Mouse (Mus musculus): ENCODE results near the gene Cdc37l1. TPM values are rescaled to one million over a fixed set of nuclear protein-coding genes. Genes with fewer than 3 reads are reported as not detected.

Gene Cdc37l1
- polyA plus RNA-seq, 1 experiment from 2014 or later: 19.5 TPM

- Histone ChIP-seq H3K36me3 (ENCODE audit: control insufficient read depth, insufficient read depth, low read length) (no peaks in the 10 kb centered on the region), H3K4me1 (replicated peaks; ENCODE audit: control insufficient read depth, insufficient read depth) (no peaks in the 10 kb centered on the region), H3K4me3 (ENCODE audit: low read depth, low read length) (no peak overlapping the region), H3K9me3 (ENCODE audit: control insufficient read depth, low read length) (no peaks in the 10 kb centered on the region), H3K27me3 (ENCODE audit: control insufficient read depth, insufficient read depth, low read length) (no peaks in the 10 kb centered on the region), H3K27ac (replicated peaks) (no peak overlapping the region), H3K9ac (ENCODE audit: low read length) (no peak overlapping the region), H3K4me2 (replicated peaks; ENCODE audit: low read depth) (no peak overlapping the region)
- TF ChIP-seq EP300 (optimal IDR thresholded peaks at IDR 0.05): no peak
- TF ChIP-seq CTCF (IDR thresholded peaks at IDR 0.05; ENCODE audit: low read depth): no peak
- DNase-seq (ENCODE audit: low spot score) (peak; percentile 12), ATAC-seq (ENCODE audit: low FRiP score, low TSS enrichment) (no peak)
- 20% methylated on average over 6 of the region's 6 CpGs for WGBS
Observed at GRCm38 (mm10) chr19:29060299-29060698, 70.1 kb downstream of the Cdc37l1 start.

- H3K27me3 ChIP-seq (ENCODE audit: control insufficient read depth, insufficient read depth, low read length): no peaks in the 10 kb centered on the region
- DNase-seq (ENCODE audit: low spot score): no peak
- no peak overlapping the region for H3K4me2 ChIP-seq (replicated peaks; ENCODE audit: low read depth)
- no peaks in the 10 kb centered on the region for H3K36me3 ChIP-seq (ENCODE audit: control insufficient read depth, insufficient read depth, low read length)
- H3K4me3 ChIP-seq (ENCODE audit: low read depth, low read length): no peak overlapping the region
- no peaks in the 10 kb centered on the region for H3K4me1 ChIP-seq (replicated peaks; ENCODE audit: control insufficient read depth, insufficient read depth)
- WGBS: 88% methylated on average over 5 of the region's 5 CpGs
- no peaks in the 10 kb centered on the region for H3K9me3 ChIP-seq (ENCODE audit: control insufficient read depth, low read length)
- H3K9ac ChIP-seq (ENCODE audit: low read length): no peak overlapping the region
- H3K27ac ChIP-seq (replicated peaks): no peak overlapping the region
- TF ChIP-seq EP300 (optimal IDR thresholded peaks at IDR 0.05) (no peak), CTCF (IDR thresholded peaks at IDR 0.05; ENCODE audit: low read depth) (no peak)
- ATAC-seq (ENCODE audit: low FRiP score, low TSS enrichment): no peak
Observed at GRCm38 (mm10) chr19:29063009-29063408, 72.9 kb downstream of the Cdc37l1 start.

GRCm38 (mm10) chr19:29063577-29064363, 73.6 kb downstream of the Cdc37l1 start:
- TF ChIP-seq CTCF (IDR thresholded peaks at IDR 0.05; ENCODE audit: low read depth): peak; percentile 99
- no peak for TF ChIP-seq EP300 (optimal IDR thresholded peaks at IDR 0.05)
- peak overlapping the region; percentile 41 for H3K4me2 ChIP-seq (replicated peaks; ENCODE audit: low read depth)
- peak overlapping the region; percentile 54 for H3K27ac ChIP-seq (replicated peaks)
- ATAC-seq (ENCODE audit: low FRiP score, low TSS enrichment) (peak; percentile 72), DNase-seq (ENCODE audit: low spot score) (peak; percentile 98)
- 0 out of 2 replicates have a peak overlapping the region, but pooled peaks have one; percentile 31 for H3K9ac ChIP-seq (ENCODE audit: low read length)
- no peaks in the 10 kb centered on the region for H3K36me3 ChIP-seq (ENCODE audit: control insufficient read depth, insufficient read depth, low read length)
- no peaks in the 10 kb centered on the region for H3K9me3 ChIP-seq (ENCODE audit: control insufficient read depth, low read length)
- no peaks in the 10 kb centered on the region for H3K4me1 ChIP-seq (replicated peaks; ENCODE audit: control insufficient read depth, insufficient read depth)
- H3K27me3 ChIP-seq (ENCODE audit: control insufficient read depth, insufficient read depth, low read length): no peaks in the 10 kb centered on the region
- WGBS: 13% methylated on average over 18 of the region's 18 CpGs
- peak overlapping the region; percentile 15; the same call in 1 of the 2 replicates for H3K4me3 ChIP-seq (ENCODE audit: low read depth, low read length)

- peak; percentile 64 for DNase-seq (ENCODE audit: low spot score)
- Histone ChIP-seq H3K4me2 (replicated peaks; ENCODE audit: low read depth) (peak overlapping the region; percentile 41), H3K27ac (replicated peaks) (peak overlapping the region; percentile 54), H3K9ac (ENCODE audit: low read length) (no peak overlapping the region), H3K36me3 (ENCODE audit: control insufficient read depth, insufficient read depth, low read length) (no peaks in the 10 kb centered on the region), H3K27me3 (ENCODE audit: control insufficient read depth, insufficient read depth, low read length) (no peaks in the 10 kb centered on the region), H3K4me1 (replicated peaks; ENCODE audit: control insufficient read depth, insufficient read depth) (no peaks in the 10 kb centered on the region), H3K4me3 (ENCODE audit: low read depth, low read length) (0 out of 2 replicates have a peak overlapping the region, but pooled peaks have one; percentile 15), H3K9me3 (ENCODE audit: control insufficient read depth, low read length) (no peaks in the 10 kb centered on the region)
- peak; percentile 67 for ATAC-seq (ENCODE audit: low FRiP score, low TSS enrichment)
- 47% methylated on average over 9 of the region's 9 CpGs for WGBS
- no peak for TF ChIP-seq EP300 (optimal IDR thresholded peaks at IDR 0.05)
- TF ChIP-seq CTCF (IDR thresholded peaks at IDR 0.05; ENCODE audit: low read depth): peak; percentile 54
Observed at GRCm38 (mm10) chr19:29064451-29065102, 74.4 kb downstream of the Cdc37l1 start.

- Histone ChIP-seq H3K9me3 (ENCODE audit: control insufficient read depth, low read length) (no peaks in the 10 kb centered on the region), H3K36me3 (ENCODE audit: control insufficient read depth, insufficient read depth, low read length) (no peaks in the 10 kb centered on the region), H3K4me3 (ENCODE audit: low read depth, low read length) (peak overlapping the region; percentile 23), H3K4me1 (replicated peaks; ENCODE audit: control insufficient read depth, insufficient read depth) (no peaks in the 10 kb centered on the region), H3K4me2 (replicated peaks; ENCODE audit: low read depth) (peak overlapping the region; percentile 44), H3K27ac (replicated peaks) (peak overlapping the region; percentile 73), H3K9ac (ENCODE audit: low read length) (no peak overlapping the region), H3K27me3 (ENCODE audit: control insufficient read depth, insufficient read depth, low read length) (no peaks in the 10 kb centered on the region)
- peak; percentile 9; the same call in 1 of the 2 replicates for TF ChIP-seq CTCF (IDR thresholded peaks at IDR 0.05; ENCODE audit: low read depth)
- TF ChIP-seq EP300 (optimal IDR thresholded peaks at IDR 0.05): no peak
- WGBS: 8% methylated on average over 11 of the region's 11 CpGs
- DNase-seq (ENCODE audit: low spot score) (peak; percentile 64), ATAC-seq (ENCODE audit: low FRiP score, low TSS enrichment) (peak; percentile 56; the same call in 1 of the 2 replicates)
Observed at GRCm38 (mm10) chr19:29066981-29067471, 76.9 kb downstream of the Cdc37l1 start.

All from stomach, postnatal 0 days (tissue).